Mouse (Mus musculus) embryonic facial prominence, embryonic 11.5 days (tissue): ENCODE data around the gene Kank1. TPM values are rescaled to one million over a fixed set of nuclear protein-coding genes. Genes with fewer than 3 reads are reported as not detected.

ENCODE experiments used
- ATAC-seq: fragments of 200-750 bp; cut with Nextera tagmentation; replicated peaks from 2 replicates; pipeline ENCODE4 v1.8.0; 2017; ENCODE audit warnings: low read depth; ENCODE audit not compliant: insufficient number of reproducible peaks, low FRiP score, low TSS enrichment
- DNase-seq: peaks from one replicate; pipeline ENCODE4 v3.0.0-alpha.2; 2015; ENCODE audit warnings: low spot score
- H3K27ac ChIP-seq: fragments of 300-500 bp; sonication (generic); replicated peaks from 2 replicates; pipeline ENCODE4 v1.5.1; 2014; ENCODE audit warnings: mild to moderate bottlenecking, low read depth, low read length, control low read depth
- H3K27me3 ChIP-seq: fragments of 300-500 bp; sonication (generic); 2 replicates; pipeline ENCODE4 v1.6.1; 2014; ENCODE audit warnings: mild to moderate bottlenecking, low read length, moderate library complexity, mixed read lengths; ENCODE audit not compliant: control insufficient read depth, insufficient read depth
- H3K36me3 ChIP-seq: fragments of 300-500 bp; sonication (generic); replicated peaks from 2 replicates; pipeline ENCODE4 v1.6.1; 2014; ENCODE audit warnings: low read depth, mild to moderate bottlenecking, low read length, moderate library complexity, mixed read lengths; ENCODE audit not compliant: control insufficient read depth, insufficient read depth
- H3K4me1 ChIP-seq: fragments of 300-500 bp; sonication (generic); 2 replicates; pipeline ENCODE4 v1.6.1; 2014; ENCODE audit warnings: low read length, mixed read lengths; ENCODE audit not compliant: control insufficient read depth, insufficient read depth
- H3K4me2 ChIP-seq: fragments of 300-500 bp; sonication (generic); 2 replicates; pipeline ENCODE4 v1.6.1; 2014; ENCODE audit warnings: low read depth, mild to moderate bottlenecking, control low read depth, low read length, moderate library complexity
- H3K4me3 ChIP-seq: fragments of 300-500 bp; sonication (generic); 2 replicates; pipeline ENCODE4 v1.5.1; 2014; ENCODE audit warnings: low read depth, low read length, control low read depth
- H3K9ac ChIP-seq: fragments of 300-500 bp; sonication (generic); replicated peaks from 2 replicates; pipeline ENCODE4 v1.6.1; 2014; ENCODE audit warnings: mild to moderate bottlenecking, control low read depth, low read length
- H3K9me3 ChIP-seq: fragments of 300-500 bp; sonication (generic); replicated peaks from 2 replicates; pipeline ENCODE4 v1.6.1; 2016; ENCODE audit warnings: mild to moderate bottlenecking, low read length, inconsistent platforms, mixed read lengths; ENCODE audit not compliant: control insufficient read depth
- WGBS: fragments of 180-500 bp; shearing (Covaris S2); extraction: QIAGEN DNeasy Blood & Tissue Kit; methylation state at CpG from one replicate; pipeline ENCODE4 v1.1.7; 2014; 5-methylcytosine and 5-hydroxymethylcytosine counted together
- polyA plus RNA-seq: library from polyadenylated mRNA; unstranded; fragments of >200 nt; fragmentation: Nextera tagmentation; extraction: Ambion mirVana; gene quantifications from 2 replicates; pipeline ENCODE4 v1.2.1, GENCODE M21; 2014

Gene Kank1
- polyA plus RNA-seq, 1 experiment from 2014 or later: 17.6 TPM

GRCm38 (mm10) chr19:25238121-25238520 is 1.3 kb downstream of the Kank1 start:
- H3K9me3 ChIP-seq: no peaks in the 10 kb centered on the region
- peak overlapping the region; percentile 30 for H3K4me2 ChIP-seq
- 5% methylated on average over 13 of the region's 13 CpGs for WGBS
- no peaks in the 10 kb centered on the region for H3K36me3 ChIP-seq
- no peak overlapping the region for H3K27ac ChIP-seq
- H3K4me3 ChIP-seq: peak overlapping the region; percentile 56
- DNase-seq: no peak
- peaks cover 4% of the 10 kb centered on the region; the same call in 1 of the 2 replicates for H3K27me3 ChIP-seq
- H3K9ac ChIP-seq: no peak overlapping the region
- no peaks in the 10 kb centered on the region for H3K4me1 ChIP-seq
- ATAC-seq: no peak

- 71% methylated on average over 4 of the region's 4 CpGs for WGBS
- H3K27ac ChIP-seq: no peak overlapping the region
- no peaks in the 10 kb centered on the region for H3K9me3 ChIP-seq
- no peaks in the 10 kb centered on the region for H3K36me3 ChIP-seq
- ATAC-seq (no peak), DNase-seq (no peak)
- H3K4me1 ChIP-seq: no peaks in the 10 kb centered on the region
- H3K4me2 ChIP-seq: no peak overlapping the region
- no peak overlapping the region for H3K9ac ChIP-seq
- H3K4me3 ChIP-seq: no peak overlapping the region
- H3K27me3 ChIP-seq: no peaks in the 10 kb centered on the region
These were observed 6.8 kb downstream of the Kank1 start for GRCm38 (mm10) chr19:25243566-25243965.

GRCm38 (mm10) chr19:25246062-25246461 is 9.3 kb downstream of the Kank1 start:
- WGBS: 90% methylated on average over 8 of the region's 8 CpGs
- DNase-seq: no peak
- ATAC-seq: no peak

GRCm38 (mm10) chr19:25247858-25248552 is 11.2 kb downstream of the Kank1 start:
- no peak for ATAC-seq
- 90% methylated on average over 14 of the region's 14 CpGs for WGBS
- H3K36me3 ChIP-seq: no peaks in the 10 kb centered on the region
- no peak overlapping the region for H3K27ac ChIP-seq
- H3K4me2 ChIP-seq: no peak overlapping the region
- no peaks in the 10 kb centered on the region for H3K27me3 ChIP-seq
- no peak for DNase-seq
- H3K4me1 ChIP-seq: no peaks in the 10 kb centered on the region
- no peaks in the 10 kb centered on the region for H3K9me3 ChIP-seq
- no peak overlapping the region for H3K9ac ChIP-seq
- H3K4me3 ChIP-seq: no peak overlapping the region

More at GRCm38 (mm10) chr19:25246062-25246461, 9.3 kb downstream of the Kank1 start:
- Histone ChIP-seq H3K4me3 (no peak overlapping the region), H3K27ac (no peak overlapping the region), H3K27me3 (no peaks in the 10 kb centered on the region), H3K4me1 (no peaks in the 10 kb centered on the region), H3K36me3 (no peaks in the 10 kb centered on the region), H3K9ac (no peak overlapping the region), H3K4me2 (no peak overlapping the region), H3K9me3 (no peaks in the 10 kb centered on the region)

GRCm38 (mm10) chr19:25249230-25249629 is 12.5 kb downstream of the Kank1 start:
- H3K4me2 ChIP-seq: no peak overlapping the region
- no peak overlapping the region for H3K27ac ChIP-seq
- ATAC-seq: no peak
- H3K9ac ChIP-seq: no peak overlapping the region
- H3K9me3 ChIP-seq: no peaks in the 10 kb centered on the region
- DNase-seq: no peak
- no peaks in the 10 kb centered on the region for H3K36me3 ChIP-seq
- no peak overlapping the region for H3K4me3 ChIP-seq
- no peaks in the 10 kb centered on the region for H3K27me3 ChIP-seq
- 53% methylated on average over 13 of the region's 13 CpGs for WGBS
- H3K4me1 ChIP-seq: no peaks in the 10 kb centered on the region

GRCm38 (mm10) chr19:25251610-25252140 is 14.9 kb downstream of the Kank1 start:
- Histone ChIP-seq H3K4me3 (no peak overlapping the region), H3K36me3 (no peaks in the 10 kb centered on the region), H3K27me3 (no peaks in the 10 kb centered on the region), H3K4me1 (no peaks in the 10 kb centered on the region), H3K9me3 (no peaks in the 10 kb centered on the region), H3K4me2 (no peak overlapping the region), H3K9ac (no peak overlapping the region), H3K27ac (no peak overlapping the region)
- DNase-seq (no peak), ATAC-seq (no peak)
- WGBS: 82% methylated on average over 3 of the region's 3 CpGs

- Histone ChIP-seq H3K4me1 (no peaks in the 10 kb centered on the region), H3K9ac (no peak overlapping the region), H3K27ac (no peak overlapping the region), H3K9me3 (no peaks in the 10 kb centered on the region), H3K36me3 (no peaks in the 10 kb centered on the region), H3K4me2 (no peak overlapping the region), H3K4me3 (no peak overlapping the region), H3K27me3 (no peaks in the 10 kb centered on the region)
- WGBS: 86% methylated on average over 6 of the region's 6 CpGs
- DNase-seq (no peak), ATAC-seq (no peak)
These were observed 16.4 kb downstream of the Kank1 start for GRCm38 (mm10) chr19:25253198-25253597.

- no peak overlapping the region for H3K27ac ChIP-seq
- H3K4me2 ChIP-seq: no peak overlapping the region
- no peaks in the 10 kb centered on the region for H3K27me3 ChIP-seq
- no peaks in the 10 kb centered on the region for H3K4me1 ChIP-seq
- H3K36me3 ChIP-seq: no peaks in the 10 kb centered on the region
- WGBS: 87% methylated on average over 3 of the region's 3 CpGs
- no peak for DNase-seq
- H3K4me3 ChIP-seq: no peak overlapping the region
- ATAC-seq: no peak
- no peaks in the 10 kb centered on the region for H3K9me3 ChIP-seq
- H3K9ac ChIP-seq: no peak overlapping the region
These were observed 16.9 kb downstream of the Kank1 start for GRCm38 (mm10) chr19:25253628-25254027.
